Mouse (Mus musculus) lung, postnatal 10 days (tissue): Measurements from ENCODE around the gene Clrn3.

Experiments used
- DNase-seq: peaks from one replicate; pipeline ENCODE4 v3.0.0; 2021

Clrn3 gene

GRCm38 (mm10) chr7:135486645-135487382 is 41.6 kb downstream of the Clrn3 start:
- DNase-seq, result no peak

GRCm38 (mm10) chr7:135485796-135486410 is 42.6 kb downstream of the Clrn3 start:
- DNase-seq, result peak; percentile 36

- DNase-seq, result no peak
These were observed 43.2 kb downstream of the Clrn3 start for GRCm38 (mm10) chr7:135485116-135485795.

- no peak for DNase-seq
These were observed 44.1 kb downstream of the Clrn3 start for GRCm38 (mm10) chr7:135484341-135484740.

GRCm38 (mm10) chr7:135483751-135484150 is 44.7 kb downstream of the Clrn3 start:
- no peak for DNase-seq

- no peak for DNase-seq
These were observed 47.3 kb downstream of the Clrn3 start for GRCm38 (mm10) chr7:135481150-135481549.

GRCm38 (mm10) chr7:135479912-135480311 is 48.5 kb downstream of the Clrn3 start:
- no peak for DNase-seq

GRCm38 (mm10) chr7:135479322-135479880 is 49.1 kb downstream of the Clrn3 start:
- DNase-seq, result peak; percentile 17

GRCm38 (mm10) chr7:135477256-135477655 is 51.2 kb downstream of the Clrn3 start:
- no peak for DNase-seq

- DNase-seq, result no peak
These were observed 52.5 kb downstream of the Clrn3 start for GRCm38 (mm10) chr7:135475981-135476380.

- DNase-seq, result no peak
These were observed 58.1 kb downstream of the Clrn3 start for GRCm38 (mm10) chr7:135470319-135470718.

GRCm38 (mm10) chr7:135468631-135469030 is 59.8 kb downstream of the Clrn3 start:
- DNase-seq, result no peak

GRCm38 (mm10) chr7:135465293-135465692 is 63.2 kb downstream of the Clrn3 start:
- DNase-seq, result peak; percentile 29

- DNase-seq, result peak; percentile 57
These were observed 63.7 kb downstream of the Clrn3 start for GRCm38 (mm10) chr7:135464689-135465259.
